Mouse (Mus musculus) neural tube, postnatal 0 days (tissue): Measurements from ENCODE around the gene Usp18. TPM values are rescaled to one million over a fixed set of nuclear protein-coding genes. Genes with fewer than 3 reads are reported as not detected.

Experiments used
- polyA plus RNA-seq: library from polyadenylated mRNA; unstranded; fragments of >200 nt; fragmentation: Nextera tagmentation; extraction: Ambion mirVana; gene quantifications from 2 replicates; pipeline ENCODE4 v1.2.1, GENCODE M21; 2015

Gene Usp18
- polyA plus RNA-seq = 3.8 and 4.0 TPM in 2 replicates

GRCm38 (mm10) chr6:121245127-121246036, at the start of gene Usp18:
Gene Usp18, plus strand, starts transcription at chr6:121245906.

DNA sequence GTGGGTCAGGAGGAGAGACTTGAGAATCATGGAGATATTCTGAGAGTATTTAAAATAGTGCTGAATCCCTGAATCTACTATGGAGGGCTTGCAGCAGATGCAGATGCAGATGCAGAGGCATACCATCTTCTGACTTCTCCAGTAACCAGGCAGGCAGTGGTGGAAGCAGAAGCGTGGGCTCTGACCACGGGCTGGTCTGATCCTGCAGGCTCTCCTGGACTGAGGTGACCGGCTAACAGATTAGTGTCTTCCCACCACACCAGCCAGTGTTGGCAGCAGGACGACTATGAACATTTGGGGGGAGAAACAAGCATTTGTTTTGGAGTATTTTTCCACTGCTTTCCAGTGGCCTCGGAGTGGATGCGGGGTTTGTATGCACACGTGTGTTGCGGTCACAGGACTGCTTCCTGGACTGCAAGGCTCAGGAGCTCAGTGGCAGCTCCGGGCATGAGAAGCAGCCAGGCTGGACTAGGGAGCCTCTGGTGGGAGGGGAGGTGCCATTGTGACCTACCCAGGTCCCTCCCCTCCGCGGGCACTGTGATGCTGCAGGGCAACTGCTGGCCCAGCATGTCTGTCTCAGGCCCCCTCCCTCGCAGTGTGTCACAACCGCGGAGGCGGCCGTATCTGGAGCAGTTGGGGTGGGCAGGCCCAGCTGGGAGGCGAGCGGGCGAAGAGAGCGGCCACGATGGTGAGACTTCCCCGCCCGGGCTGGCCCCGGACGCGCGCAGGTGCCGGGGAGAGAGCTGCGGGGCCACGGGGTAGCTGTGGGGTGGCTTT, 35.4 kb upstream of the Usp18 start, which contains the start of gene Tuba8:
Gene Tuba8 (plus strand): TSS at position 548 of the 777 bp plus-strand sequence.

DNA sequence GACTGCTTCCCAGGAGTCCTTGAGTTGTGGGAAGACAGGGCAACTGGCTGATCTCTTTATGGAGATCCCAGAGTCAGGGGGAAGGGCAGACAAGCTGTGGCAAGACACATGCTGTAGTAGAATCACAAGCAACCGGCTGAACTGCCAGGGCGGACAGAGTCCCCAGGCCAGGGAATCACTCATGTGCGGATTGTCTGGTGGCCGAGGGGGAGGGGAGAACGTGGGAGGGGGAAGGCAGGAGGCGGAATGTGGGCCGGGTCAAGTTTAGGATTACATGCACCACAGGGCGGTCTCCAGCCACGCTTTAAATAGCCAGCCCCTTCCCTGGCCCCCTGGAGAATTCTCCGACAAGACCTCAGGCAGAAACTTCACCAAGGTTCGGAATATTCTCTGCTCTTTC, 54.2 kb downstream of the Usp18 start, which contains the start of gene Slc6a13:
Gene Slc6a13 (plus strand): TSS at position 274 of the 400 bp plus-strand sequence.

Other genes with a start within 250 kb of the Usp18 start
- gene Mical3, start 114.9 kb upstream of the Usp18 start, polyA plus RNA-seq = 23.0 and 29.5 TPM in 2 replicates
- gene Pex26, start 62.2 kb upstream of the Usp18 start, polyA plus RNA-seq = 10.5 and 12.0 TPM in 2 replicates
- gene Tuba8, start 35.2 kb upstream of the Usp18 start, polyA plus RNA-seq = 1.8 and 2.4 TPM in 2 replicates
- gene Slc6a13, start 54.3 kb downstream of the Usp18 start, polyA plus RNA-seq = 52.4 and 68.5 TPM in 2 replicates
- 1.9 and 4.5 TPM in 2 replicates for gene Slc6a12, start 97.2 kb downstream of the Usp18 start, polyA plus RNA-seq
- gene Iqsec3, start 227.8 kb downstream of the Usp18 start, polyA plus RNA-seq = 18.2 and 21.0 TPM in 2 replicates